Mouse (Mus musculus) mature B cell (primary cell): ENCODE measurements around the gene Ceacam5.

Experiments used
- in situ Hi-C: fragments of 300-500 bp; cut with MboI; formaldehyde crosslinking; loops from 2 replicates; pipeline ENCODE4 v1.14.3; 2019

Gene Ceacam5

DNA sequence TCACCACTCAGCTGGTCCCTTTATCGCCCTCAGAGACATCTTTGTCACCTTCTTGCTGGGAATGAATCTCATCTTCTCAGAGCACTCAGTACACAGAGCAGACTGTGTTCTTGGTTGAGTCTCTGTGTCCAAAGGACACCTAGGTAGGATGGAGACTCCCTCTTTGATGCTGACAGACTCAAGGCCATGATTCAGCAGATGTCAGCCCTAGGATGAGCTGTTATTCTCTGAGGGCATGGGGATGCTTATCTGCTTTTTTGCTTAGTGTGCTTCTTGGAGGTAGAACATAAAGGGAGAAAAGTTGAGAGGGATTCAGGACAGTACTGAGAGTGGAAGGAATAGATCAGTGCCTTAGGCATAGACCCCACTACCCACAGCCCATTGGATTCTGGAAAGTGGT is at the start of gene Ceacam5:
Gene Ceacam5 (plus strand): TSS at position 301 of the 400 bp plus-strand sequence.
- in situ Hi-C loops = no loop called here
